Mouse (Mus musculus) testis, postnatal 10 days (tissue): ENCODE results near the gene Plxdc1.

ENCODE experiments used
- DNase-seq: peaks from one replicate; pipeline ENCODE4 v3.0.0; 2021; ENCODE audit warnings: low spot score

Plxdc1 gene

DNA sequence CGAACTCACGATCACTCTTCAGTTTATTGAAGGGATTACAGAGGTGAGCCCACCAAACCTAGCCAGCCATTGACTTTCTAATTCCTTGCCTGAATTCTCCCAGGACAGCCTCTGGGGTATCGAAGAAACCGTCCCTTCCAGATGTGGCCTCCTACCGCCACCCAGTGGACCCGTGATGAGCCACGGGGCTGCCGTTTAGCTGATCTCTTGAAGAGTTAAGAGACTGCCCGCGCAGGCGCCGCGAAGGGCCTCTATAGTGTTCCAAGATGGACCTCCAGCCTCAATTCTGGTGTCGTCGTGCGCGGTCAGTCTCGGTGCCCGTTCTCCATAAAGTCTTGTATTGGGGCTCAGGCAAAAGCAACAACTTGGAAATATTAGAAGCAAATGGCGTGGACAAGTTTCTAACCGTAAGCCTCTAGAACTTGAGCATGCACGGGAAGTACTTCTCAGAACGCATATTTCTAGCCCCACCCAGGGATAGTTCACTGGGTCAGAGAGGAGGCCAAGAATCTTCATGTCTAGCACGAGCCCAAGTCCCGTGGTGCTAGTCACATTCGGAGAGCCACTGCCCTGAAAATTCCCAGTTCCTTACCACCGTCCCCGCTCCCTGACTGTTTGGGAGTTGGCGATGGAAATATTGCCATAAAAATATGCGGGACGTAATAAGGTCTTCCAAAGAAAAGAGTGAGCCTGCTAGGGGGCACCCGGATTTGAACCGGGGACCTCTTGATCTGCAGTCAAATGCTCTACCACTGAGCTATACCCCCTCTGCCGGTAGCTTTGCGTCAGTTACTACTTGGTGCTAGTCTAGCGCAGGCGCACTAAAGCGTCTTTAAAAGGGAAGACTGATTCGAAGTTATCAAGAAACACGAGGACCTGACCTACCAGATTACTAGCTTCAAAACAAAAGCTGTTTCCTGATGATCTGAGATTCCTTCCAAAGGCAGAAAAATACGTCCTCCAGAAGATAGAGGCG, 1.6 kb upstream of the Plxdc1 start:
- DNase-seq = peak; percentile 94

DNA sequence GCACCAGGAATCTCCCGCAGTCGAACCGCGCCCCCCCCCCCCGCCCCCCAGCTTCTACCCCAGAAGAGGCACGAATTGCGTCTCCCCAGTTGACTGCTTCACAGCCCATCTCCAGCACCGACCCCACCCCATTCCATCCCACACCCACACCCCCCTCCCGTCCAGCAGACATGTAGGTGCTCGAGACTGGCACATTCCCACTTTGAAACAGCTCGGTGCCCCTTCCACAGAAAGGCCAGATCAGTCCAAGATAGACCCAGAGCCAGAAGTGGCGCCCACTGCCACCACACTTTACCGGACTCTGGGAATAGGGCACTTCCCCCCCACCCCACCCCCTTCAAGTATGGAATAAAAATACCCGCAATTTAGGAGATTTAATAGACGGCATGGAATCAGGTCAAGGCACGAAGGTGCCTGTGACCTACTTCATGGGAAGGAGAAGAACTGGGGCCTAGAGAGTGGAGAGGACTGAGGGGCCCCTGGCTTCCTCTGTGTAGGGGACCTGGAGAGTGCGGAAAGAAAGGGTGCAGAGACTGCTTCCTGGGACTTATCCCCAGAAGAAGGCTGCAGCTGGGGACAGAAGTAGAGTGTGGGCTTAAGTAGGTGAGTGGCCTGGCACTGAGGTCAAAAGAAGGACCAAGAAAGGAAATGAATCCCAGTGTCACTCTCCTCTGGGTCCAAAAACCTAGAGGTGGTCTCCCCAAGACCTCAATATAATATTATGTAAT, 658 bp upstream of the Plxdc1 start:
- no peak for DNase-seq

- no peak for DNase-seq
Observed at GRCm38 (mm10) chr11:97983983-97984382, 2.3 kb downstream of the Plxdc1 start.

DNA sequence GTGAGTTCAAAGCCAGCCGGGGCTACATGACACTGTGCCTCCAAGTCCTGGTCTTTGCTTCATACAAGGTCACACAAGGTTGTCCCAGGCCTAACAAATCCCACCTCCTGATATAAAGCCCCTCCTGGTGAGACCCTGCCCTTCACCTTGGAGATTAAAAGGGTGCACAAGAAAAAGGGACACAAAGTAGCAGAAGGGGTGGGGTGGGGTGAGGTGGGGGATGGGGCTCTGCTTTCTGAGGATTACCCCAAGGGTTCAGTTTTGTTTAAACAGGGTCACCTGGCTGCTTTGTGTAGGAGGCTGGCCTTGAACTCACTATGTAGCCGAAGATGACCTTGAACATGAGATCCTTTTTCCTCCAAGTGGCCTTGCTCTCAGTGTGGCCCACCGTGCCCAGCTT, 2.7 kb downstream of the Plxdc1 start:
- DNase-seq = no peak

GRCm38 (mm10) chr11:97982721-97983120, 3.5 kb downstream of the Plxdc1 start:
- no peak for DNase-seq

- DNase-seq = peak; percentile 49
Observed at GRCm38 (mm10) chr11:97980531-97980966, 5.7 kb downstream of the Plxdc1 start.

DNA sequence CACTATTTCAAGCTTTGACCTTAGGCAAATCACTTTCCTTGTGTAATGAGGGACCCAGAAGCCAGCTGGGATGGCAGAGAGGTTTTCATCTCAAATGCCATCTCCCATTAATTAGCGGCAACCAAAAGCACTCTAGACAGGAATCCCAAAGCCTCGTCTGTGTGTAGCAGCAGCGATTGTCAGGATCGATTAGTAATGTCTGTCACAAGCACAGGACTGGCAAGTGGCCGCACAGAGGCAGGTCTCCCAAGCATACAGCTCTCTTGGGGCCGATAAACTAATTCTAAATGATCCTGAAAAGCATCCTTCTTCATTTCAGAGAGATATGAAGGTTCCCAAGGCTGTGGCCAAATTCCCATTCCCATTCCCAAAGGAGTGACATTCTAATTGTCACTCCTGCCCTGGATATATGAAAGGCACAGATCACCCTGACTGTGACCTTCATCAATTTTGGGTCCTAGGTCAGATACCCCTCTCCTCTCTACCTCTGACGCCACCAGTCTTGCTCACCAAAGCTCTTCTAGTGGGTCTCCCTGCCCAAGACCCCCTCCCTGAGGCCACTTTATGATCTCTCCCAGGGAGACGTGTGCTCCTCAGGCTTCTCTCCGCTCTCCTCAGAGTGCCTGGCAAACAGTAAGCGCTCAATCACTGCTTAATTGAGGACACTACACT, 6.3 kb downstream of the Plxdc1 start:
- DNase-seq = no peak

DNA sequence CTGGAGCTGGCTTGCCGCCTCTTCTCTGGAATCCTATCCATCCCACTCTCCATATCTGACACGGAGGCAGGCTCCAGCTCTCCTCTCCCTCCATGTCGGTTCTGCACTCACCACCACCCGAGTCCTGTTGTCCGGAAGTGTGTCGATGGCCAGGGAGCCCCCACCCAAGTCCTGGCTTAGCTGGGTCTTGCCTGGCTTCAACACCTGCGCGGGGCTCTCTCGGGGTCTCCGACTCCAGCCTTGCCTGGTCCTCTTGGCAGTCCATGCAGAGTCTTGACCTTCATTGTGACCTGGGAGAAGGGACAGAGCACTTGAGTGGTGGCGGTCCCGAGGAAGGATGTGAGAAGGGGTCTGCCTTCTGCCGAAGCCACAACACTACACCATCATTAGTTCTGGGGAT, 7.9 kb downstream of the Plxdc1 start:
- DNase-seq = no peak

DNA sequence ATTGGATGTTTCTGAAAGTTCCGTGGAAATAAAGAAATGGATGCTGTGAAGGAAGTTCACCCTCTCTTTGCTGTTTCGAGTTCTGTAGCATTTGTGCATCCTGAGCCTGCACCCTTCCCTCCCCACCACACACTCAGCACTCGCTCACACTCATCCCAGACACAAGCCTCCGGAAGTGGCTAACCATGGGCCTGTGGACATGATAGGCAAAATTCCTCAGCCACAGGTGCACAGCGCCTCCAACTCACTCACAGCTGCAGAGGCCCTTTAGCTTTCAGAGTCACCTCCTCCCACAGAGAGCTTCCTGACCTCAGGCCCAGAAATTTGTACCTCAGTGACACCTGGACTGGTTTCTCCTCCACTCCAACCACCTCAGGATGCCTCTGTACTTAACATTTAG, 8.4 kb downstream of the Plxdc1 start:
- no peak for DNase-seq

DNA sequence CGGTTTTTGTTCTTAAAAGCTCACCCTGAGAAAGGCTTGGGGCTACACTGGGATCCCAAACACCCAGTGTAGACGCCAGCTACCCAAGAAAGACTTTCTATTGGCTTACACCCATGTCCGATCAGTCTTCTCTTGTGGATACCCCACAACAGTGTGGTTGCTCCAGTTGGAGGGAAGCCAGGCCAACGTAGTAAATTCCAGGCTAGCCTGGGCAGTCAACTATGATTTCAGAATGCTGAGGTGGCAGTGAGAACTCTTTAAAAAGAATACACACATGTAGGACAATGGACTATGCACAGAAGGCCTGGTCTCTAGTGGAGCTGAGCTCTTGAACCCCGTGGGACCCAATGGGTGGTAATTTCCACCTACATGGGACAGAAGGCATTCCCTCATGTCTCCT, 11.5 kb downstream of the Plxdc1 start:
- no peak for DNase-seq

GRCm38 (mm10) chr11:97974141-97974540, 12.1 kb downstream of the Plxdc1 start:
- no peak for DNase-seq

GRCm38 (mm10) chr11:97972434-97972833, 13.8 kb downstream of the Plxdc1 start:
- no peak for DNase-seq

DNA sequence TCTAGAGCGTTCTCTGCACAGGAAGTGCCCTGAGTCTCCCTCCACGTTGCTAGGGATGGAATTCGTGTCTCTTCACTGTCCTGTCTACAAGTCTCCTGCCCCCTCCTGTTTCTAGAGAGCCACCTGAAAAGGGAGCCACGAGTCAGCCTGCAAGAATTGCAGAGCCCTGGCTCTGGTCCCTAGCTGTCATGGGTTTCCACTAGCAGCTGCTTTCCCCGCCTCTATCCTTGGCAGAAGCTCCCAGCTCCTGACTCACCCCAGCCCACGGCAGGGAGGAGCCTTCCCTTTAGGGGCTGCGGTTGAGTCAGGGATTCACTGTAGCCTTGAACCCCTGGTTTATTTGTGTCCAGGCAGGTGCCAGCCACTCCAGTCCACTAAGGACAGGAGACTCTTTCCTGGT, 15.0 kb downstream of the Plxdc1 start:
- peak; percentile 69 for DNase-seq

- DNase-seq = no peak
Observed at GRCm38 (mm10) chr11:97970771-97971170, 15.5 kb downstream of the Plxdc1 start.

DNA sequence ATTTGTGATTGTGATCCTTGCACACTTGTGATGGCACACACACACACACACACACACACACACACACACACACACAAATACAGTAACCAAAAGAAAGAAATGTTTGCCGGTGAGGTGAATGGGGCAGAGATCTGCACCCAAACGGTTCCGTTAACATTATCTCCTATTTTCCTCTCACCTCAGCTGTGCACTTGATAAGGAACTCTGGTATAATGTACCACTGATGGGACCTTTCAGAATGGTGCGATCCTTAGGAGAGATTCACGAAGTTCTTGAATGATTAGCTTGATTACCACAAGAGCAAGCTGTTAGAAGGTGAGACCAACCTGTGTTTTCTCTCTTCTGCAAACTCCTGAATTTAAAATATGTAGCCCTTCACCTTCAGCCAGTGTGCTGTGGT, 17.9 kb downstream of the Plxdc1 start:
- no peak for DNase-seq

DNA sequence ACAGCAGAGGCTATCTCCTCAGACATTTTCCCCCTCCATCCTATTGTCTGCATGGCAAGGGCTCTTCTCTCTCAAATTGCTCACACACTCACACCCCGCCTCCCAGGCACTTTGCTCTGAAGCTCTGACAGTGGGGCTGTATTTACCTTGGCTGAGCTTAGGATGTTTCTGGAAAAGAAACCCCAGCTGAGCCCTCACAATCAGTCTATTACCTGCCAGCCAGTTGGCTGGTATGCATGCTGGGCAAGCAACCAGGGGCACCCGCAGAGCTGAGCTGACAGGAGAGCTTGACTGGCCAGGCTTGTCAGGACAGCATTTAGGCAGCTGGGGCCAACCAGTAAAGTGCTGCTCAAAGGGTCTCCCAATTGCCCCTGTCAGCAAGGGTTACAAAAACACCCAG, 19.1 kb downstream of the Plxdc1 start:
- DNase-seq = no peak

- DNase-seq = no peak
Observed at GRCm38 (mm10) chr11:97960907-97961306, 25.3 kb downstream of the Plxdc1 start.

DNA sequence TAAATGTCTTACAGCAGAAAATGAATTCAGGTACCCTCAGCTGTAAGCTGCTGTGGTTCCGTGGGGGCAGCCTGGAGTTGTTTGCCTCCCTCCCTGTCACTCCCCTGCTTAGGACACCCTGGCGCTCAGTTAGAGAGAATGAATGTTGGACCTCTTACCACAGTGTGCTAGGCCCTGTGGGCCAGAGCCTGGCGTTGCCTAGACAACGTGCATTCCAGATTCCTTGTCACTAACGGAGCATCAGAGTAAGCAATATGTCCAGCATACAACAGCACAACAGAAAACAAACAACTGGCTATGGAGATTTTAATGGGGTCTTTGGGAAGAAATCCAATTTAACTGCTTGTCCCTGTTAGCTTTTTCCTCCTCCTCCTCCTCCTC, 27.0 kb downstream of the Plxdc1 start:
- DNase-seq = no peak

DNA sequence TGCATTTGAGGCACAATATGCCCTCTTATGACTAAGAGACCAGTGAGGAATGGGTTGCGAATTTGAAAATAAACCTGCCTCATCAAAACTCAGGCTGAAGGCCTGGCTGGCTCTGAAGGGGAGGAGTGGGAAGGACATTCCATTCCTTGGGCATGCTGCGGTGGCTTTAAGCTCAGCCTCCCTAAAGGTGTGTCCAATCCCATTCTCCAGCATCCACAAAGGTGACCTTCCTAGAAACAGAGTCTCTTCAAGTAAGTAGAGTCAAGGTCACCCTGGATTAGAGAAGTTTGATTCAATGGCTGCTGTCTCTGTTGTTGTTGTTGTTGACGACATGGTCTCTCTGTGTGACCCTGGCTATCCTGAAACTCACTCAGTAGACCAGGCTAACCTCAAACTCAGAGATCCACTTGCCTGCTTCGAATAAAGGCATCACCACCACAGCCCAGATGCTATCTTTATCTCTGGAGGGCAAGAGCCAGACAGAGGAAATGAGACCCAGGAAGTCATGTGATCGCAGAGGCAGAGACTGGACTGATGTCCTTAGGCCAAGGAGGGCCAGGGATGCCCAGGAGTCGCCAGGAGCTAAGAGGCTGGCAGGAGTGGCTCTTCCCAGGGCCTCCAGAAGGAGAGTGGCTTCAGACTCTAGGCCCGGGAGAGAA, 27.5 kb downstream of the Plxdc1 start:
- no peak for DNase-seq

DNA sequence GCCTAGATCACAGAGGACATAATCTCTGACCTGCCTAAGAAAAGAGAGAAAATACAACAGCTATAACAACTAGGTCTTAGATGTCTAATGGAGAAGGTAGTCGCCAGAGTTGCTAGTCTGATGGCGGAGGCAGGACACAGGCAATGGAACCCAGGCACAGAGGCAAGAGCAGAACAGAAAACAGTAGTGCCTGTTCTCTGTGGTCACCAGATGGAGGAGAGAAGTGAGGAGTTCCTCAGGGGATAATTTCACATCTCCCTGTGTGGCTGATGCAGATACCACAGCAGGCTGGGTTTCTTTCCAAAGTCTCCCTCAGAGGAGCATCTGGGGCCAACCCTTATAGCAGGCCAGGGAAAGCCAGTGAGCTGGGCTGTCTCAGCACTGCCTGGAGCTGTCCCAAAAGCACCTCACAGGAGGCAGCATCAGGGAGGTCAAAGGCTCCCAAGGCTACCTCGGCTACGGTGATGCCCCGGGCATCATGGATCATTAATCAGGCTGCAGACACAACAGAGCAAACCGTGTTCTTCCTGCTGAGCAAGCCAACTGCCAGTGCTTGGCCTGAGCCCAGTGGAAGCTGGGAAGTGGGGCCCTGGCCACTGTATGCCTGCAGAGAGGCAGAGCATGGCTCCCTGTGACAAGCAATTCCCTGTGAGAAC, 29.2 kb downstream of the Plxdc1 start:
- no peak for DNase-seq

DNA sequence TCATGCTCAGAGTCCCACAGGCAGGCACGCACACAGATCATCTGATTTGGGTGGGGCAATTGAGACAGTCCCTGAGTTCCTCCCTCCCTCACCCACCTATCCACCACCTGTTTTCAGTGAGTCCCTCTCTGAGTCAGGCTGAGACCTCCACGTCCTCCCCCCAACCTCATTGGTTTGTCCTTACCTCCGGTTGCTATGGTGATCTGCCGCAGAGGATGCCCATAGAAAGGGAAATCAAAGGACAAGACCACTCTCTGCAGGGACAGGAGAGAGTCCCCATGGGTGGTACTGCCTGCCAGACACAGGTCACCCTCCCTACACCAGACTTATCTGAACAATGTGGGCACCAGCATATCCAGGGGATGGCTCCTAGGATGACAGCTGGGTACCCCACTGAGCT, 30.3 kb downstream of the Plxdc1 start:
- no peak for DNase-seq
